Mouse (Mus musculus) MEL (cell line): ENCODE measurements around the gene Rhot1. TPM values are rescaled to one million over a fixed set of nuclear protein-coding genes. Genes with fewer than 3 reads are reported as not detected.

Source experiments
- DNase-seq: peaks from one replicate; pipeline ENCODE4 v3.0.0; 2011; ENCODE audit warnings: low read depth, low spot score
- H3K27ac ChIP-seq: 2 replicates; pipeline ENCODE4 v1.5.1; 2012; ENCODE audit warnings: low read depth, mild to moderate bottlenecking, control low read depth, low read length, moderate library complexity; ENCODE audit not compliant: control insufficient read depth
- H3K27me3 ChIP-seq, 2 experiments: fragments of 150-350 bp in 1 of 2; sonication (generic) in 1 of 2; 2 replicates each; pipeline ENCODE4 v1.6.1; 2012; ENCODE audit warnings: low read length in 2 of 2, mild to moderate bottlenecking in 2 of 2, improper control_type of control experiment in 1 of 2, moderate library complexity in 1 of 2; ENCODE audit not compliant: insufficient read depth in 2 of 2, control insufficient read depth in 1 of 2
- H3K36me3 ChIP-seq, 2 experiments: 2 replicates each; pipeline ENCODE4 v1.6.1; 2012 to 2014; ENCODE audit warnings: low read length in 2 of 2, improper control_type of control experiment in 1 of 2, inconsistent platforms in 1 of 2, mild to moderate bottlenecking in 1 of 2; ENCODE audit not compliant: insufficient read depth in 2 of 2, control insufficient read depth in 1 of 2
- H3K4me1 ChIP-seq, 2 experiments: fragments of 150-350 bp in 1 of 2; sonication (generic) in 1 of 2; 2 replicates each; pipeline ENCODE4 v1.6.1; 2012; ENCODE audit warnings: low read length in 2 of 2, improper control_type of control experiment in 1 of 2, mild to moderate bottlenecking in 1 of 2; ENCODE audit not compliant: insufficient read depth in 2 of 2, control insufficient read depth in 1 of 2
- H3K4me3 ChIP-seq, 2 experiments: fragments of 150-350 bp in 1 of 2; sonication (generic) in 1 of 2; 2 replicates each; pipeline ENCODE4 v1.5.1; 2012; ENCODE audit warnings: low read depth in 2 of 2, low read length in 2 of 2, mild to moderate bottlenecking in 2 of 2, moderate library complexity in 2 of 2, control low read depth in 1 of 2, improper control_type of control experiment in 1 of 2; ENCODE audit not compliant: control insufficient read depth in 1 of 2, insufficient read depth in 1 of 2
- H3K79me2 ChIP-seq: 2 replicates; pipeline ENCODE4 v1.6.1; 2012; ENCODE audit warnings: mild to moderate bottlenecking, low read length, moderate library complexity; ENCODE audit not compliant: control insufficient read depth, poor library complexity, insufficient read depth
- H3K9ac ChIP-seq: 2 replicates; pipeline ENCODE4 v1.6.1; 2012; ENCODE audit warnings: low read depth, mild to moderate bottlenecking, control low read depth, low read length, moderate library complexity; ENCODE audit not compliant: control insufficient read depth, poor library complexity, severe bottlenecking
- H3K9me3 ChIP-seq: fragments of 150-350 bp; sonication (generic); replicated peaks from 2 replicates; pipeline ENCODE4 v1.6.1; 2012; ENCODE audit warnings: mild to moderate bottlenecking, low read length, improper control_type of control experiment, moderate library complexity; ENCODE audit not compliant: insufficient read depth
- BHLHE40 ChIP-seq: IDR thresholded peaks from 2 replicates; pipeline ENCODE4 v1.6.1; 2012; ENCODE audit warnings: low read depth, mild to moderate bottlenecking, inconsistent platforms, low read length, improper control_type of control experiment, borderline replicate concordance
- ELF1 ChIP-seq: IDR thresholded peaks from 2 replicates; pipeline ENCODE4 v1.6.1; 2014; ENCODE audit warnings: low read depth, mild to moderate bottlenecking, inconsistent platforms, low read length, improper control_type of control experiment, moderate library complexity
- ETS1 ChIP-seq: IDR thresholded peaks from 2 replicates; pipeline ENCODE4 v1.6.1; 2012; ENCODE audit warnings: low read depth, mild to moderate bottlenecking, inconsistent platforms, low read length, improper control_type of control experiment, moderate library complexity
- HCFC1 ChIP-seq: IDR thresholded peaks from 2 replicates; pipeline ENCODE4 v1.6.1; 2012; ENCODE audit warnings: low read depth, mild to moderate bottlenecking, inconsistent platforms, low read length, improper control_type of control experiment, moderate library complexity
- MXI1 ChIP-seq: IDR thresholded peaks from 2 replicates; pipeline ENCODE4 v1.6.1; 2011; ENCODE audit warnings: mild to moderate bottlenecking, low read depth, low read length, improper control_type of control experiment
- POLR2AphosphoS2 ChIP-seq: IDR thresholded peaks from 2 replicates; pipeline ENCODE4 v1.6.1; 2011; ENCODE audit warnings: low read length, improper control_type of control experiment
- POLR2AphosphoS5 ChIP-seq: IDR thresholded peaks from 2 replicates; pipeline ENCODE4 v1.6.1; 2012; ENCODE audit warnings: low read depth, borderline replicate concordance, mild to moderate bottlenecking, inconsistent platforms, low read length, moderate library complexity, mixed read lengths
- SIN3A ChIP-seq: IDR thresholded peaks from 2 replicates; pipeline ENCODE4 v1.6.1; 2012; ENCODE audit warnings: low read length, improper control_type of control experiment, inconsistent platforms
- SMC3 ChIP-seq: IDR thresholded peaks from 2 replicates; pipeline ENCODE4 v1.6.1; 2011; ENCODE audit warnings: low read depth, low read length, improper control_type of control experiment
- TAL1 ChIP-seq: IDR thresholded peaks from 2 replicates; pipeline ENCODE4 v1.6.1; 2012; ENCODE audit warnings: mild to moderate bottlenecking, inconsistent platforms, low read length, moderate library complexity, mixed read lengths
- UBTF ChIP-seq: IDR thresholded peaks from 2 replicates; pipeline ENCODE4 v1.6.1; 2012; ENCODE audit warnings: low read depth, mild to moderate bottlenecking, inconsistent platforms, low read length, improper control_type of control experiment, moderate library complexity, borderline replicate concordance; ENCODE audit not compliant: insufficient read depth
- USF2 ChIP-seq, 2 experiments: IDR thresholded peaks; 2 replicates each; pipeline ENCODE4 v1.6.1; 2011 to 2012; ENCODE audit warnings: improper control_type of control experiment in 2 of 2, low read length in 2 of 2, borderline replicate concordance in 1 of 2, inconsistent platforms in 1 of 2, low read depth in 1 of 2, mild to moderate bottlenecking in 1 of 2; ENCODE audit not compliant: insufficient read depth in 1 of 2
- ZC3H11A ChIP-seq: IDR thresholded peaks from 2 replicates; pipeline ENCODE4 v1.6.1; 2012; ENCODE audit warnings: low read depth, mild to moderate bottlenecking, inconsistent platforms, low read length, improper control_type of control experiment
- ZKSCAN1 ChIP-seq: IDR thresholded peaks from 2 replicates; pipeline ENCODE4 v1.6.1; 2012; ENCODE audit warnings: low read depth, mild to moderate bottlenecking, inconsistent platforms, low read length, improper control_type of control experiment, moderate library complexity
- ZMIZ1 ChIP-seq: IDR thresholded peaks from 2 replicates; pipeline ENCODE4 v1.6.1; 2012; ENCODE audit warnings: low read depth, mild to moderate bottlenecking, inconsistent platforms, low read length, improper control_type of control experiment, moderate library complexity
- ZNF384 ChIP-seq: IDR thresholded peaks from 2 replicates; pipeline ENCODE4 v1.6.1; 2012; ENCODE audit warnings: low read depth, mild to moderate bottlenecking, inconsistent platforms, low read length, improper control_type of control experiment
- polyA plus RNA-seq, 2 experiments: library from polyadenylated mRNA; stranded (reverse) in 1 of 2; unstranded in 1 of 2; fragments of >175 nt in 1 of 2; fragments of >200 nt in 1 of 2; gene quantifications; 2 replicates each; pipeline versions ENCODE4 v1.2.1 to v1.2.4; 2012; ENCODE audit warnings: low replicate concordance in 2 of 2, low read depth in 1 of 2; ENCODE audit not compliant: insufficient read length in 2 of 2, insufficient read depth in 1 of 2, missing spikeins in 1 of 2
- total RNA-seq: library from RNA; depleted of rRNA; stranded (reverse); fragments of 300-350 nt; gene quantifications from 2 replicates; pipeline ENCODE4 v1.2.3, GENCODE M21; 2012

Rhot1 gene
- total and polyA plus RNA-seq, 3 experiments = 43.7 to 919 (median 44.3) TPM

GRCm38 (mm10) chr11:80295785-80296184 is 87.0 kb downstream of the Rhot1 start:
- no peak for DNase-seq
- Histone ChIP-seq H3K27ac (no peak overlapping the region), H3K4me1 (no peaks in the 10 kb centered on the region), H3K27me3 (peaks cover 2 to 7% of the 10 kb centered on the region in 2 experiments; a peak in 3 of 4 replicates), H3K79me2 (no peaks in the 10 kb centered on the region), H3K9ac (no peak overlapping the region), H3K4me3 (no peak overlapping the region), H3K9me3 (no peaks in the 10 kb centered on the region), H3K36me3 (no peaks in the 10 kb centered on the region)
- no peak for TF ChIP-seq POLR2AphosphoS5
- TF ChIP-seq SMC3 = no peak
- no peak for TF ChIP-seq BHLHE40
- no peak for TF ChIP-seq POLR2AphosphoS2
- 0 out of 2 replicates have a peak, but pooled peaks have one; percentile 37 for TF ChIP-seq SIN3A
- no peak for TF ChIP-seq ETS1
- TF ChIP-seq UBTF = no peak
- peak; percentile 42; the same call in 1 of the 2 replicates for TF ChIP-seq MXI1

GRCm38 (mm10) chr11:80299513-80300235 is 90.9 kb downstream of the Rhot1 start:
- Histone ChIP-seq H3K79me2 (no peaks in the 10 kb centered on the region), H3K36me3 (no peaks in the 10 kb centered on the region; a peak in 1 of 4 replicates), H3K9me3 (no peaks in the 10 kb centered on the region), H3K4me3 (no peak overlapping the region), H3K9ac (no peak overlapping the region), H3K4me1 (no peaks in the 10 kb centered on the region), H3K27ac (no peak overlapping the region), H3K27me3 (peaks cover 2 to 7% of the 10 kb centered on the region in 2 experiments; a peak in 2 of 4 replicates)
- no peak for DNase-seq
- no peak for TF ChIP-seq ZC3H11A
- no peak for TF ChIP-seq ZKSCAN1
- TF ChIP-seq MXI1 = no peak
- TF ChIP-seq USF2 (IDR thresholded peaks at IDR 0.05; ENCODE audit: borderline replicate concordance in 1 of 2, insufficient read depth in 1 of 2, low read depth in 1 of 2, low read length in 2 of 2) = no peak
- no peak for TF ChIP-seq TAL1
- no peak for TF ChIP-seq HCFC1
- TF ChIP-seq ELF1 = no peak
- no peak for TF ChIP-seq ZNF384
- no peak for TF ChIP-seq ZMIZ1
